Mouse (Mus musculus) liver, embryonic 14.5 days (tissue): ENCODE measurements around the gene Eya4.

Experiments
- CTCF ChIP-seq: IDR thresholded peaks from 2 replicates; pipeline ENCODE4 v1.5.1; 2016; ENCODE audit warnings: antibody characterized with exemption, low read depth, control low read depth
- EP300 ChIP-seq: IDR thresholded peaks from 2 replicates; pipeline ENCODE4 v1.6.1; 2016; ENCODE audit warnings: antibody characterized with exemption, low read depth

- no peak for TF ChIP-seq CTCF
- no peak for TF ChIP-seq EP300
These were observed 79.5 kb downstream of the Eya4 start for GRCm38 (mm10) chr10:23271050-23271621.
